Mouse (Mus musculus): Measurements from ENCODE around the gene Nipal3. TPM values are rescaled to one million over a fixed set of nuclear protein-coding genes. Genes with fewer than 3 reads are reported as not detected.

Nipal3 gene
- polyA plus RNA-seq, 1 experiment from 2014 or later, result 3.1 TPM

GRCm38 (mm10) chr4:135429990-135430760 is 64.7 kb downstream of the Nipal3 start:
- H3K27me3 ChIP-seq, result no peaks in the 10 kb centered on the region
- no peak overlapping the region for H3K27ac ChIP-seq
- H3K9me3 ChIP-seq, result no peaks in the 10 kb centered on the region
- H3K9ac ChIP-seq, result no peak overlapping the region
- no peak overlapping the region for H3K4me2 ChIP-seq (replicated peaks)
- WGBS, result 70% methylated on average over 8 of the region's 8 CpGs
- H3K4me1 ChIP-seq, result peaks cover 10% of the 10 kb centered on the region
- no peak overlapping the region for H3K4me3 ChIP-seq
- H3K36me3 ChIP-seq, result no peaks in the 10 kb centered on the region
- no peak for ATAC-seq (ENCODE audit: low FRiP score, low read depth)

- Histone ChIP-seq H3K27ac (no peak overlapping the region), H3K27me3 (no peaks in the 10 kb centered on the region), H3K9me3 (no peaks in the 10 kb centered on the region), H3K4me1 (peaks cover 6% of the 10 kb centered on the region), H3K36me3 (peaks cover 4% of the 10 kb centered on the region; the same call in 1 of the 2 replicates), H3K4me3 (no peak overlapping the region), H3K4me2 (replicated peaks) (no peak overlapping the region), H3K9ac (no peak overlapping the region)
- 81% methylated on average over 4 of the region's 4 CpGs for WGBS
- ATAC-seq (ENCODE audit: low FRiP score, low read depth), result no peak
Observed at GRCm38 (mm10) chr4:135429383-135429782, 65.5 kb downstream of the Nipal3 start.

GRCm38 (mm10) chr4:135426587-135426986 is 68.3 kb downstream of the Nipal3 start:
- no peak overlapping the region for H3K27ac ChIP-seq
- H3K9me3 ChIP-seq, result no peaks in the 10 kb centered on the region
- no peak overlapping the region for H3K4me2 ChIP-seq (replicated peaks)
- H3K9ac ChIP-seq, result no peak overlapping the region
- no peak for ATAC-seq (ENCODE audit: low FRiP score, low read depth)
- no peaks in the 10 kb centered on the region for H3K27me3 ChIP-seq
- WGBS, result 90% methylated on average over 7 of the region's 7 CpGs
- peaks cover 9% of the 10 kb centered on the region for H3K36me3 ChIP-seq
- no peaks in the 10 kb centered on the region for H3K4me1 ChIP-seq
- no peak overlapping the region for H3K4me3 ChIP-seq

- H3K27ac ChIP-seq, result no peak overlapping the region
- 77% methylated on average over 9 of the region's 9 CpGs for WGBS
- H3K36me3 ChIP-seq, result peaks cover 9% of the 10 kb centered on the region
- no peaks in the 10 kb centered on the region for H3K4me1 ChIP-seq
- no peak for ATAC-seq (ENCODE audit: low FRiP score, low read depth)
- no peak overlapping the region for H3K4me3 ChIP-seq
- no peaks in the 10 kb centered on the region for H3K27me3 ChIP-seq
- no peak overlapping the region for H3K4me2 ChIP-seq (replicated peaks)
- H3K9ac ChIP-seq, result no peak overlapping the region
- no peaks in the 10 kb centered on the region for H3K9me3 ChIP-seq
Observed at GRCm38 (mm10) chr4:135425625-135426024, 69.2 kb downstream of the Nipal3 start.

- Histone ChIP-seq H3K27me3 (no peaks in the 10 kb centered on the region), H3K4me1 (no peaks in the 10 kb centered on the region), H3K9me3 (no peaks in the 10 kb centered on the region), H3K4me2 (replicated peaks) (no peak overlapping the region), H3K9ac (no peak overlapping the region), H3K27ac (no peak overlapping the region), H3K36me3 (peaks cover 46% of the 10 kb centered on the region), H3K4me3 (no peak overlapping the region)
- WGBS, result 92% methylated on average over 13 of the region's 13 CpGs
- ATAC-seq (ENCODE audit: low FRiP score, low read depth), result no peak
Observed at GRCm38 (mm10) chr4:135420961-135421360, 73.9 kb downstream of the Nipal3 start.

GRCm38 (mm10) chr4:135420416-135420815 is 74.4 kb downstream of the Nipal3 start:
- no peak overlapping the region for H3K9ac ChIP-seq
- no peaks in the 10 kb centered on the region for H3K9me3 ChIP-seq
- no peak for ATAC-seq (ENCODE audit: low FRiP score, low read depth)
- no peak overlapping the region for H3K4me3 ChIP-seq
- WGBS, result 84% methylated on average over 11 of the region's 11 CpGs
- no peak overlapping the region for H3K4me2 ChIP-seq (replicated peaks)
- no peaks in the 10 kb centered on the region for H3K4me1 ChIP-seq
- H3K27ac ChIP-seq, result no peak overlapping the region
- H3K27me3 ChIP-seq, result no peaks in the 10 kb centered on the region
- H3K36me3 ChIP-seq, result peaks cover 46% of the 10 kb centered on the region

- Histone ChIP-seq H3K4me2 (replicated peaks) (no peak overlapping the region), H3K27me3 (no peaks in the 10 kb centered on the region), H3K4me1 (no peaks in the 10 kb centered on the region), H3K36me3 (peaks cover 49% of the 10 kb centered on the region), H3K4me3 (no peak overlapping the region), H3K9ac (no peak overlapping the region), H3K9me3 (no peaks in the 10 kb centered on the region), H3K27ac (no peak overlapping the region)
- 85% methylated on average over 21 of the region's 21 CpGs for WGBS
- no peak for ATAC-seq (ENCODE audit: low FRiP score, low read depth)
Observed at GRCm38 (mm10) chr4:135419996-135420395, 74.8 kb downstream of the Nipal3 start.

GRCm38 (mm10) chr4:135416367-135416766 is 78.5 kb downstream of the Nipal3 start:
- peaks cover 48% of the 10 kb centered on the region for H3K36me3 ChIP-seq
- no peak overlapping the region for H3K4me2 ChIP-seq (replicated peaks)
- WGBS, result 93% methylated on average over 21 of the region's 21 CpGs
- H3K9me3 ChIP-seq, result no peaks in the 10 kb centered on the region
- no peak for ATAC-seq (ENCODE audit: low FRiP score, low read depth)
- no peak overlapping the region for H3K9ac ChIP-seq
- no peak overlapping the region for H3K4me3 ChIP-seq
- no peaks in the 10 kb centered on the region for H3K27me3 ChIP-seq
- no peaks in the 10 kb centered on the region for H3K4me1 ChIP-seq
- H3K27ac ChIP-seq, result no peak overlapping the region

GRCm38 (mm10) chr4:135413491-135413890 is 81.3 kb downstream of the Nipal3 start:
- 75% methylated on average over 8 of the region's 8 CpGs for WGBS
- H3K4me3 ChIP-seq, result no peak overlapping the region
- ATAC-seq (ENCODE audit: low FRiP score, low read depth), result no peak
- no peaks in the 10 kb centered on the region for H3K9me3 ChIP-seq
- H3K36me3 ChIP-seq, result peaks cover 28% of the 10 kb centered on the region
- H3K27me3 ChIP-seq, result no peaks in the 10 kb centered on the region
- no peak overlapping the region for H3K27ac ChIP-seq
- no peak overlapping the region for H3K4me2 ChIP-seq (replicated peaks)
- H3K9ac ChIP-seq, result no peak overlapping the region
- H3K4me1 ChIP-seq, result no peaks in the 10 kb centered on the region

- Histone ChIP-seq H3K4me2 (replicated peaks) (no peak overlapping the region), H3K36me3 (peaks cover 15% of the 10 kb centered on the region), H3K4me1 (no peaks in the 10 kb centered on the region), H3K9ac (no peak overlapping the region), H3K27ac (no peak overlapping the region), H3K27me3 (no peaks in the 10 kb centered on the region), H3K4me3 (no peak overlapping the region), H3K9me3 (no peaks in the 10 kb centered on the region)
- 28% methylated on average over 4 of the region's 4 CpGs for WGBS
- ATAC-seq (ENCODE audit: low FRiP score, low read depth), result no peak
Observed at GRCm38 (mm10) chr4:135411633-135412032, 83.2 kb downstream of the Nipal3 start.

- Histone ChIP-seq H3K27ac (no peak overlapping the region), H3K4me3 (no peak overlapping the region), H3K9me3 (no peaks in the 10 kb centered on the region), H3K4me2 (replicated peaks) (no peak overlapping the region), H3K27me3 (no peaks in the 10 kb centered on the region), H3K4me1 (no peaks in the 10 kb centered on the region), H3K9ac (no peak overlapping the region), H3K36me3 (no peaks in the 10 kb centered on the region)
- no peak for ATAC-seq (ENCODE audit: low FRiP score, low read depth)
- 52% methylated on average over 5 of the region's 5 CpGs for WGBS
Observed at GRCm38 (mm10) chr4:135406180-135406579, 88.7 kb downstream of the Nipal3 start.

GRCm38 (mm10) chr4:135404916-135405315 is 89.9 kb downstream of the Nipal3 start:
- Histone ChIP-seq H3K9me3 (no peaks in the 10 kb centered on the region), H3K4me2 (replicated peaks) (no peak overlapping the region), H3K9ac (no peak overlapping the region), H3K27ac (no peak overlapping the region), H3K4me1 (no peaks in the 10 kb centered on the region), H3K27me3 (peaks cover 4% of the 10 kb centered on the region; the same call in 1 of the 2 replicates), H3K4me3 (no peak overlapping the region), H3K36me3 (no peaks in the 10 kb centered on the region)
- no peak for ATAC-seq (ENCODE audit: low FRiP score, low read depth)
- 82% methylated on average over 2 of the region's 2 CpGs for WGBS

GRCm38 (mm10) chr4:135404048-135404447 is 90.8 kb downstream of the Nipal3 start:
- ATAC-seq (ENCODE audit: low FRiP score, low read depth), result no peak
- Histone ChIP-seq H3K4me3 (no peak overlapping the region), H3K4me2 (replicated peaks) (no peak overlapping the region), H3K9me3 (no peaks in the 10 kb centered on the region), H3K36me3 (no peaks in the 10 kb centered on the region), H3K9ac (no peak overlapping the region), H3K27me3 (peaks cover 11% of the 10 kb centered on the region), H3K4me1 (no peaks in the 10 kb centered on the region), H3K27ac (no peak overlapping the region)
- WGBS, result 71% methylated on average over 10 of the region's 10 CpGs
